Mouse (Mus musculus) mammary gland, adult 2 months (tissue): ENCODE data around the gene Tyms. TPM values are rescaled to one million over a fixed set of nuclear protein-coding genes. Genes with fewer than 3 reads are reported as not detected.

Experiments used
- polyA plus RNA-seq: library from polyadenylated mRNA; depleted of rRNA; stranded (reverse); fragments of >200 nt; gene quantifications from 2 replicates; pipeline ENCODE4 v1.2.3, GENCODE M21; 2012; ENCODE audit warnings: low replicate concordance; rRNA removed

The Tyms gene
- 15.2 and 16.6 TPM in 2 replicates for polyA plus RNA-seq

DNA sequence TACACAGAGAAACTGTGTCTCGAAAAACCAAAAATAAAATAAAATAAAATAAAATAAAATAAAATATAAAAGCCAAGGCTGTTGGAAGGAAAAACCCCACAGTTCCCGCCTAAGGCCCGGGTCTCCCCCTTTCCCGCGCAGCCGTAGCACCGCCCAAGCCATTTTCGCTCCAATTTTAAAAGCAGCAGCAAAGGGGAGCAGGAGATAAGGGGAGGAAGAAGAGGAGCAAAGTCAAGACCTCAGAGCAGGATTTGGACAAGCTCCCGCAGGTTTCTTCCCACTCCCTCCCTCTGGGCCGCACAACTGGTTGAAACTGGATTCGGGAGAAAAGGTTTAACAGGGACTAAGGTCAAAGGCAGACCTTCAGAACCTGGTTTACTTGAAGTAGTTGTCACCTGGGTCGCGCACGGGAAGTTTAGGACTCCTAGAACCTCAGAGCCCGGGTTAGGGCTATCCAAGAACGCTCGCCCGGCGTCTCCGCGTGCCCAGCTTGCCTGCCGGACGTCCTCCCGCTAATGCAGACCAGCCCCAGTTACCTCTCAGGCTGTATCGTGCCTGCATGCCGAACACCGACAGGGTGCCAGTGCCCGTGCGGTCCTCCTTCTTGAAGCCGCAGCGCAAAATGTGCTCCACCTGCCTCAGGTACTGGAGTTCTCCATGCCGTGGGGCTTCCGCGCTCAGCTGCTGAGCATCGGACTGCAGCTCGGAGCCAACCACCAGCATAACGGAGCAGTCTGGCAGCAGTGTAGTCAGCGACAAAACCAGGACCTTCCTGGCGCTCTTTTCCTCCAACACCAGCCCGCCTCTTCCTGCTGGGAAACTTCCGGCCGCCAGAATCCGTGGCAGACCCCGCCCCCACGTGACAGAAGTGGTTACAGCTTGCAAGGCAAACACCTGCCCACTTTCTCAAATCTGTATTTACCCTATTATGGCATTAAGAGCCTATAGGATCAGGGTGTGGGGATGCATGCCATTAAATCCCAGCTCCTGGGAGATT is at the start of gene Tyms:
Tyms (minus strand) TSS at position 793 of the 997 bp plus-strand sequence.

GRCm38 (mm10) chr5:30105668-30106300 is 32.4 kb upstream of the Tyms start, which contains the start of gene 3110082J24Rik:
TSS of gene 3110082J24Rik (minus strand) at chr5:30106086.

DNA sequence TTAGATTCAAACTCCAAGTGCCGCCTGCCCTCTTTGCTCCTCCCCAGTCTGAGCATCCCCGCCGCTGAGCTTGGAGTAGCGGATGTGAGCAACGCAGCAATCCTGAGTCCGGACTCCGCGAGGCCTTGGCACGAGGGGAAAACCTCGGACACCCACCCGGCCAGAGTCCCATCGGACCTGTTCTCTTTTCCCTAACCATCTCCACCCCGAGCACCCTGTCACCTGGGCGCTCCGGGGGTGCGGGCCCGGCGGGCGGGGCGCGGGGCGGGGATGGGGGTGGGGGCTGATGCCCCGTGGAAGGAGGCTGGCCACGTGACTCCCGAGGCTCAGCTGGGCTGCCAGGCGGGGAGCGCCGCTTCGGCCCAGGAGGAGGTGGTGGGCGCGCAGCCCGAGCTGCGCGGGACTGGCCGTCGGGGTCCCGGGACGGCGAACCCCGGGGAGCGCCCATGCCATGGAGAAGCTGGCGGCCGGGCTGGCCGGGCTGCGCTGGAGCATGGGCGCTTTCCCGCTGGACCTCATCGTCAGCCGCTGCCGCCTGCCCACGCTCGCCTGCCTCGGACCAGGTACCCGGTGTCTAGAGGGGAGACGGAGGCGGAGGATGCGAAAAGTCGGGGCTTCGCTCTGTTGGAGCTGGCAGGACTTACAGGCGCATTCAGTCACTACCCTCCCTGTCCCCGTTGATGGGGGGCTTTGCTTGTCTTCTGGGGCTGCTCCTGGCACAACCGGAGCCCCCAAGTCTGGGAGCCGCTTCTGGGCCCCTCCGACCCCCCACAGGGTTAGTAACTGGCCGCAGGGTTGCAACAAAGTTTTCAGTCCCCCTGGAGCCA is 31.6 kb upstream of the Tyms start, which contains the start of gene Garem2:
Garem2 (plus strand) TSS at position 321 of the 827 bp plus-strand sequence.

DNA sequence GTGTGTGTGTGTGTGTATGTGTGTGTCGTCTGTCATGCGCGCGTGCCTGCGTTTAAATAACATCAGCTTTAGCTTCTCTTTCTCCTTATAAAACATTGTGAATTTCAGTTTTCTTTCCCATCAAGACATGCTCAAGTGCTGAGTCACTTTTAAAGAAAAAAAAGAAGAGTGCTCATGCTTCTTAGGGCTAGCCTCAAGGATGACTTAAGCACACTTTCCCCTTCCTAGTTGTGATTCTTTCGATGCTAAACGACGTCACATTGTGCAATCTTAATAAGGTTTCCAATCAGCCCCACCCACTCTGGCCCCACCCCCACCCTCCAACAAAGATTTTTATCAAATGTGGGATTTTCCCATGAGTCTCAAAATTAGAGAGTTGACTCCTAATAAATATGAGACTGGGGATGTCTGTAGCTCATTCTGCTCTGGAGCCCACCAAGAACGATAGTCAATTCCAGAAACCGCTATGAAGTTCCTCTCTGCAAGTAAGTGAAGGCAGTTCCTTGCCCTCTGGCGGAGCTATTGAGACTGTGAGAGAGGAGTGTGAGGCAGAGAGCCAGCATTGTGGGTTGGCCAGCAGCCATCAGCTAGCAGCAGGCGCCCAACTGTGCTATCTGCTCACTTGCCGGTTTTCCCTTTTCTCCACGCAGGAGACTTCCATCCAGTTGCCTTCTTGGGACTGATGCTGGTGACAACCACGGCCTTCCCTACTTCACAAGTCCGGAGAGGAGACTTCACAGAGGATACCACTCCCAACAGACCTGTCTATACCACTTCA is 60.5 kb downstream of the Tyms start, which contains the start of gene Il6:
Il6 (plus strand) TSS at position 389 of the 778 bp plus-strand sequence.

Other genes with a start within 250 kb of the Tyms start
- gene Il6, start 60.5 kb downstream of the Tyms start, polyA plus RNA-seq, result 0.09 TPM in 1 of 2 replicates, not detected in the other
- 0.05 and 0.06 TPM in 2 replicates for gene Garem2, start 31.5 kb upstream of the Tyms start, polyA plus RNA-seq
- not detected in 2 replicates for gene 3110082J24Rik, start 32.5 kb upstream of the Tyms start, polyA plus RNA-seq
- 76.5 and 139 TPM in 2 replicates for gene Hadha, start 81.5 kb upstream of the Tyms start, polyA plus RNA-seq
- gene Hadhb, start 81.6 kb upstream of the Tyms start, polyA plus RNA-seq, result 150 and 338 TPM in 2 replicates
- 0.06 and 0.08 TPM in 2 replicates for gene Adgrf3, start 132.1 kb upstream of the Tyms start, polyA plus RNA-seq
- gene Selenoi, start 159.0 kb upstream of the Tyms start, polyA plus RNA-seq, result 21.5 and 29.9 TPM in 2 replicates
- gene Drc1, start 207.8 kb upstream of the Tyms start, polyA plus RNA-seq, result 0.05 and 0.07 TPM in 2 replicates